Mouse (Mus musculus) midbrain, embryonic 12.5 days (tissue): ENCODE data around the gene Alkbh2. TPM values are rescaled to one million over a fixed set of nuclear protein-coding genes. Genes with fewer than 3 reads are reported as not detected.

ENCODE experiments used
- ATAC-seq: fragments of 200-750 bp; cut with Nextera tagmentation; 2 replicates; pipeline ENCODE4 v1.8.0; 2017; ENCODE audit warnings: low read depth, moderate TSS enrichment, moderate library complexity; ENCODE audit not compliant: low FRiP score
- H3K27ac ChIP-seq: fragments of 300-500 bp; sonication (generic); replicated peaks from 2 replicates; pipeline ENCODE4 v1.5.1; 2016; ENCODE audit warnings: mild to moderate bottlenecking
- H3K27me3 ChIP-seq: fragments of 300-500 bp; sonication (generic); 2 replicates; pipeline ENCODE4 v1.6.1; 2016; ENCODE audit warnings: mild to moderate bottlenecking
- H3K36me3 ChIP-seq: fragments of 300-500 bp; sonication (generic); 2 replicates; pipeline ENCODE4 v1.6.1; 2016
- H3K4me1 ChIP-seq: fragments of 300-500 bp; sonication (generic); 2 replicates; pipeline ENCODE4 v1.6.1; 2016
- H3K4me2 ChIP-seq: fragments of 300-500 bp; sonication (generic); replicated peaks from 2 replicates; pipeline ENCODE4 v1.6.1; 2016; ENCODE audit warnings: mild to moderate bottlenecking, moderate library complexity
- H3K4me3 ChIP-seq: fragments of 300-500 bp; sonication (generic); 2 replicates; pipeline ENCODE4 v1.5.1; 2016; ENCODE audit warnings: mild to moderate bottlenecking
- H3K9ac ChIP-seq: fragments of 300-500 bp; sonication (generic); replicated peaks from 2 replicates; pipeline ENCODE4 v1.6.1; 2016; ENCODE audit warnings: mild to moderate bottlenecking, moderate library complexity
- H3K9me3 ChIP-seq: fragments of 300-500 bp; sonication (generic); 2 replicates; pipeline ENCODE4 v1.6.1; 2016; ENCODE audit warnings: mild to moderate bottlenecking
- WGBS: fragments of 180-500 bp; shearing (Covaris S2); methylation state at CpG from one replicate; pipeline ENCODE4 v1.1.7; 2016; 5-methylcytosine and 5-hydroxymethylcytosine counted together
- polyA plus RNA-seq: library from polyadenylated mRNA; unstranded; fragments of >200 nt; fragmentation: Nextera tagmentation; extraction: Ambion mirVana; gene quantifications from 2 replicates; pipeline ENCODE4 v1.2.1, GENCODE M21; 2016

Gene Alkbh2
- polyA plus RNA-seq, 1 experiment from 2014 or later = 12.7 TPM

GRCm38 (mm10) chr5:114085501-114085900 is 42.5 kb downstream of the Alkbh2 start:
- no peak overlapping the region for H3K4me3 ChIP-seq
- no peak overlapping the region for H3K4me2 ChIP-seq
- H3K9me3 ChIP-seq = no peaks in the 10 kb centered on the region
- ATAC-seq = no peak
- no peaks in the 10 kb centered on the region for H3K27me3 ChIP-seq
- H3K9ac ChIP-seq = no peak overlapping the region
- no peaks in the 10 kb centered on the region for H3K36me3 ChIP-seq
- peaks cover 12% of the 10 kb centered on the region; the same call in 1 of the 2 replicates for H3K4me1 ChIP-seq
- H3K27ac ChIP-seq = no peak overlapping the region
- 83% methylated on average over 14 of the region's 14 CpGs for WGBS

GRCm38 (mm10) chr5:114077009-114077408 is 51.0 kb downstream of the Alkbh2 start:
- Histone ChIP-seq H3K36me3 (no peaks in the 10 kb centered on the region), H3K4me3 (no peak overlapping the region), H3K27ac (no peak overlapping the region), H3K9ac (no peak overlapping the region), H3K27me3 (no peaks in the 10 kb centered on the region), H3K4me2 (no peak overlapping the region), H3K9me3 (no peaks in the 10 kb centered on the region), H3K4me1 (peaks cover 9% of the 10 kb centered on the region; the same call in 1 of the 2 replicates)
- ATAC-seq = no peak
- 44% methylated on average over 8 of the region's 8 CpGs for WGBS

Other genes with a start within 250 kb of the Alkbh2 start
- 227 and 244 TPM in 2 replicates for gene Coro1c, start 219.5 kb downstream of the Alkbh2 start, polyA plus RNA-seq
- 16.0 and 18.5 TPM in 2 replicates for gene Ssh1, start 134.3 kb downstream of the Alkbh2 start, polyA plus RNA-seq
- not detected in 2 replicates for gene Dao, start 124.5 kb downstream of the Alkbh2 start, polyA plus RNA-seq
- gene Usp30, start 62.8 kb downstream of the Alkbh2 start, polyA plus RNA-seq = 17.5 and 19.4 TPM in 2 replicates
- 47.6 and 51.7 TPM in 2 replicates for gene Svop, start 36.6 kb downstream of the Alkbh2 start, polyA plus RNA-seq
- gene Ung, start 2.2 kb upstream of the Alkbh2 start, polyA plus RNA-seq = 40.2 and 41.6 TPM in 2 replicates
- 2.5 and 3.1 TPM in 2 replicates for gene Acacb, start 18.3 kb upstream of the Alkbh2 start, polyA plus RNA-seq
- 11.0 and 12.4 TPM in 2 replicates for gene Foxn4, start 145.6 kb upstream of the Alkbh2 start, polyA plus RNA-seq
- 0.40 and 0.68 TPM in 2 replicates for gene Myo1h, start 160.9 kb upstream of the Alkbh2 start, polyA plus RNA-seq